Mouse (Mus musculus): ENCODE results near the gene Orai2. TPM values are rescaled to one million over a fixed set of nuclear protein-coding genes. Genes with fewer than 3 reads are reported as not detected.

Gene Orai2
- polyA plus RNA-seq (2012; rRNA removed) (3.0 and 3.6 TPM in 2 replicates), polyA plus RNA-seq (2014; fragmentation: Nextera tagmentation; extraction: Ambion mirVana) (2.2 and 3.0 TPM in 2 replicates)

DNA sequence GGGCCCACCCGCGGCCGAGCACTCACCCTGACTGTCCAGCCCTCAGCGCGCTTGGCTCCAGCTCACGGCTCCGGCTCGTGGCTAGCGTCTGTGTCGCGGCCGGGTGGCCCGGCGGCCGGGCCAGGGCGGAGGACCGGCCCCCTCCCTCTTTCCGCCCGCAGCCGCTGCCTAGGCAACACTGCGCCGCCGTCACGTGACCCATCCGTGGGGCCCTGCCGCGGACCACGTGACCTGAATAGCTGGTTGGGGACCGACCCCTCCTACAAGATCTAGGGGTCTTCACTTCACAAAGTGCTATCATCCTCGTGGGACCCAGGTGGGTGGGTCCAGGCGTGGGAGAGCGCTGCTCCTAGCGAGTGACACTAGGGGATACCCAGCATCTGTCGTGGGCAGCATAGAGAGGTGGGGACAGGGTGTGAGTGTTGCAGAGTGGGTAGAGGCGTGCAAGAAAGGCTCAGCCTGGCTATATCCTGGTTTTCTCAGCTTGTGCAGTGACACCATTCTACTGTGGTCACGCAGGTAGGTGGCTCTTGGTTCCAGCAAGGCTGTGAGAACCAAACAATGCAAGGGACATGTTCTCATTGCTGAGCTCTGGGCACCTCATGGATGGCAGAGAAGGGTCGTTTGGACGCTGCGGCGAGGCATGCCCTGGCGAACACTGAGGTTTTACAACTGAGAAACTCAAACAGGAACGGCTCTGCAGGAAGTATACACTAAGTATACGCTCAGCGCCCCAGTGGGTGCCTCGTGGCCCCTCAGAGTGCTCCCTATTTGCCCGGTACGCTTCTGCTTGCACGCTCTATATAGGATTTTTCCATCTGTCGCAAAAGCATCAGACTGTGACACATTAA lies at the start of gene Orai2:
Gene Orai2 (minus strand): TSS at position 202 of the 851 bp plus-strand sequence.
- ATAC-seq (ENCODE audit: insufficient read depth): peak; percentile 81
- H3K9me3 ChIP-seq (ENCODE audit: control insufficient read depth, low read length): peaks cover 4% of the 10 kb centered on the region
- peak within 1 kb of the TSS; percentile 58 to 65 for H3K4me3 ChIP-seq (ENCODE audit: insufficient read depth in 1 of 2, low read depth in 2 of 2, low read length in 2 of 2)
- peak within 1 kb of the TSS; percentile 81 for H3K4me2 ChIP-seq (ENCODE audit: low read depth)
- H3K36me3 ChIP-seq (replicated peaks; ENCODE audit: control insufficient read depth, insufficient read depth, low read depth): no peaks in the 10 kb centered on the region
- TF ChIP-seq EP300 (IDR thresholded peaks at IDR 0.05; ENCODE audit: low read depth) (no peak), CTCF (IDR thresholded peaks at IDR 0.05; ENCODE audit: low read depth) (no peak)
- peaks cover 0 to 15% of the 10 kb centered on the region in 2 experiments; a peak in 3 of 4 replicates for H3K4me1 ChIP-seq (replicated peaks; ENCODE audit: control insufficient read depth in 2 of 2, insufficient read depth in 2 of 2, low read length in 1 of 2)
- H3K9ac ChIP-seq (replicated peaks): peak within 1 kb of the TSS; percentile 71
- peak; percentile 31 to 52 (median 39) for DNase-seq (ENCODE audit: low read depth in 3 of 3, low spot score in 3 of 3)
- no peaks in the 10 kb centered on the region for H3K27me3 ChIP-seq (ENCODE audit: control insufficient read depth, insufficient read depth, low read length)
- peak within 1 kb of the TSS; percentile 1; the same call in 1 of the 2 replicates for H3K27ac ChIP-seq
- WGBS (ENCODE audit: insufficient replicate concordance): 1% methylated on average over 49 of the region's 49 CpGs

GRCm38 (mm10) chr5:136218585-136218984 lies 48.1 kb upstream of the Orai2 start:
- whole genome bisulfite sequencing (ENCODE audit: insufficient replicate concordance): 75% methylated on average over 12 of the region's 12 CpGs
- TF ChIP-seq EP300 (IDR thresholded peaks at IDR 0.05; ENCODE audit: low read depth) (no peak), CTCF (IDR thresholded peaks at IDR 0.05; ENCODE audit: low read depth) (no peak)
- Histone ChIP-seq H3K36me3 (replicated peaks; ENCODE audit: control insufficient read depth, insufficient read depth, low read depth) (no peaks in the 10 kb centered on the region), H3K9me3 (ENCODE audit: control insufficient read depth, low read length) (no peaks in the 10 kb centered on the region), H3K4me2 (ENCODE audit: low read depth) (no peak overlapping the region), H3K4me1 (replicated peaks; ENCODE audit: control insufficient read depth in 2 of 2, insufficient read depth in 2 of 2, low read length in 1 of 2) (no peaks in the 10 kb centered on the region), H3K27ac (no peak overlapping the region), H3K4me3 (ENCODE audit: insufficient read depth in 1 of 2, low read depth in 2 of 2, low read length in 2 of 2) (no peak overlapping the region), H3K27me3 (ENCODE audit: control insufficient read depth, insufficient read depth, low read length) (no peaks in the 10 kb centered on the region), H3K9ac (replicated peaks) (no peak overlapping the region)
- ATAC-seq (ENCODE audit: insufficient read depth): no peak
- no peak for DNase-seq (ENCODE audit: low read depth in 3 of 3, low spot score in 3 of 3)

- 28% methylated on average over 4 of the region's 4 CpGs for WGBS (ENCODE audit: insufficient replicate concordance)
- DNase-seq (ENCODE audit: low read depth in 3 of 3, low spot score in 3 of 3) (no peak), ATAC-seq (ENCODE audit: insufficient read depth) (no peak)
- no peaks in the 10 kb centered on the region for H3K9me3 ChIP-seq (ENCODE audit: control insufficient read depth, low read length)
- no peak overlapping the region for H3K4me3 ChIP-seq (ENCODE audit: insufficient read depth in 1 of 2, low read depth in 2 of 2, low read length in 2 of 2)
- no peak for TF ChIP-seq CTCF (IDR thresholded peaks at IDR 0.05; ENCODE audit: low read depth)
- H3K27me3 ChIP-seq (ENCODE audit: control insufficient read depth, insufficient read depth, low read length): no peaks in the 10 kb centered on the region
- no peak overlapping the region for H3K4me2 ChIP-seq (ENCODE audit: low read depth)
- no peak overlapping the region for H3K9ac ChIP-seq (replicated peaks)
- H3K4me1 ChIP-seq (replicated peaks; ENCODE audit: control insufficient read depth in 2 of 2, insufficient read depth in 2 of 2, low read length in 1 of 2): no peaks in the 10 kb centered on the region
- H3K27ac ChIP-seq: no peak overlapping the region
- H3K36me3 ChIP-seq (replicated peaks; ENCODE audit: control insufficient read depth, insufficient read depth, low read depth): no peaks in the 10 kb centered on the region
Observed at GRCm38 (mm10) chr5:136217932-136218381, 47.4 kb upstream of the Orai2 start.

DNA sequence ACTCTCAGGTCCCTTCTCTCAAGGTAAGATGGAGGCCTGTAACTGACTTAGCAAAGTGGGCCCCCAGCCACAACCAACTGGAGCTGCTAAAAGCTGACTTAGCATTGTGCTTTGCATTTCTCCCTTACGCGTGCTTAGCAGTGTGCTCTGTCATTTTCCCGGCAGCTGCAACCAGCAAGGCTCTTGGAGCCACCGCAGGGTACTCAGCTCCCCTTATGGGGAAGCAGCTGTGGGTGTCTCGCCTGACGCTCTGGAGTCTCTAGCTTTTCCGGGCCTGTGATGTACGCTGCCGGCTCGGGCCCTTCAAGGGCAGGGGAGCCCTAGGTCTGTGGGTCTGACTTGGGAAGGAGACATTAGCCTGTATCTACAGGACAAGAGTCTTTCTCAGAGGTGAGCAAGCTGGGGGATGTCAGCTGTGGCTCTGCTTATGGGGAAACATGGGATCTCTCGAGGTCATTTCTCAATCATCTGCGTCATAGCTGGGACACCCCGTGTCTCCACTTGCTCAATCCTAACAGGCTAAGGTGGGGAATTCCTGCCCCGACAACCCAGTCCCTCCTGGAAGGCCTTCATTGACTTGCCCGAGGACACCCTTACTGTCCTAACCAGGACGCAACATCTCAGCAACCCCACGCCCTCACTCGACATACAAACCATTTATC lies 46.6 kb upstream of the Orai2 start:
- H3K4me2 ChIP-seq (ENCODE audit: low read depth): no peak overlapping the region
- no peaks in the 10 kb centered on the region for H3K9me3 ChIP-seq (ENCODE audit: control insufficient read depth, low read length)
- no peak for TF ChIP-seq EP300 (IDR thresholded peaks at IDR 0.05; ENCODE audit: low read depth)
- no peak for TF ChIP-seq CTCF (IDR thresholded peaks at IDR 0.05; ENCODE audit: low read depth)
- H3K4me1 ChIP-seq (replicated peaks; ENCODE audit: control insufficient read depth in 2 of 2, insufficient read depth in 2 of 2, low read length in 1 of 2): no peaks in the 10 kb centered on the region
- H3K4me3 ChIP-seq (ENCODE audit: insufficient read depth in 1 of 2, low read depth in 2 of 2, low read length in 2 of 2): no peak overlapping the region
- no peak overlapping the region for H3K27ac ChIP-seq
- no peaks in the 10 kb centered on the region for H3K27me3 ChIP-seq (ENCODE audit: control insufficient read depth, insufficient read depth, low read length)
- DNase-seq (ENCODE audit: low read depth in 3 of 3, low spot score in 3 of 3) (no peak), ATAC-seq (ENCODE audit: insufficient read depth) (no peak)
- H3K9ac ChIP-seq (replicated peaks): no peak overlapping the region
- no peaks in the 10 kb centered on the region for H3K36me3 ChIP-seq (replicated peaks; ENCODE audit: control insufficient read depth, insufficient read depth, low read depth)
- WGBS (ENCODE audit: insufficient replicate concordance): 56% methylated on average over 18 of the region's 18 CpGs

DNA sequence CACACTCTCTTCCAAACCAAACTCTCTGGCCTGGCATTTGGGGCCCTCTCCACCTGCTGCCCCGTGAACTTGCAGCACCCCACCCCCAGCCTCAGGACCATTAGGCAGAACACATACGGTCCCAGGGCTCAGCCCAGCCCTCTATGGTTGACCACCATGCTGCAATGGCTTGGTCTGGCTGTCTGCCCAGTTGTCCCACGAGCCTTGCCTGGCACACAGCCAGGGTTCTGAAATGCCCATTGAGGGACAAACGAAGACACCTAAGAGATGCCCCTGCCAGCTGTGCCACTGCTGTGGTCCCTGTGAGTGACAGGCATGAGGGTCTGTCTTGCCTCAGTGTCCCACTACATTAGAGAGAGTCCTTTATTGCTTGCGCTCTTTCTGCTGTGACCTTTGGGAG lies 45.4 kb upstream of the Orai2 start:
- no peak for TF ChIP-seq CTCF (IDR thresholded peaks at IDR 0.05; ENCODE audit: low read depth)
- Histone ChIP-seq H3K4me2 (ENCODE audit: low read depth) (no peak overlapping the region), H3K27me3 (ENCODE audit: control insufficient read depth, insufficient read depth, low read length) (no peaks in the 10 kb centered on the region), H3K36me3 (replicated peaks; ENCODE audit: control insufficient read depth, insufficient read depth, low read depth) (no peaks in the 10 kb centered on the region), H3K4me1 (replicated peaks; ENCODE audit: control insufficient read depth in 2 of 2, insufficient read depth in 2 of 2, low read length in 1 of 2) (no peaks in the 10 kb centered on the region), H3K4me3 (ENCODE audit: insufficient read depth in 1 of 2, low read depth in 2 of 2, low read length in 2 of 2) (no peak overlapping the region), H3K9ac (replicated peaks) (no peak overlapping the region), H3K27ac (no peak overlapping the region), H3K9me3 (ENCODE audit: control insufficient read depth, low read length) (no peaks in the 10 kb centered on the region)
- DNase-seq (ENCODE audit: low read depth in 3 of 3, low spot score in 3 of 3): no peak
- ATAC-seq (ENCODE audit: insufficient read depth): no peak
- 71% methylated on average over 5 of the region's 5 CpGs for WGBS (ENCODE audit: insufficient replicate concordance)
